ENCODE assay signal across 15 mouse cellular contexts in the genomic region with DNA sequence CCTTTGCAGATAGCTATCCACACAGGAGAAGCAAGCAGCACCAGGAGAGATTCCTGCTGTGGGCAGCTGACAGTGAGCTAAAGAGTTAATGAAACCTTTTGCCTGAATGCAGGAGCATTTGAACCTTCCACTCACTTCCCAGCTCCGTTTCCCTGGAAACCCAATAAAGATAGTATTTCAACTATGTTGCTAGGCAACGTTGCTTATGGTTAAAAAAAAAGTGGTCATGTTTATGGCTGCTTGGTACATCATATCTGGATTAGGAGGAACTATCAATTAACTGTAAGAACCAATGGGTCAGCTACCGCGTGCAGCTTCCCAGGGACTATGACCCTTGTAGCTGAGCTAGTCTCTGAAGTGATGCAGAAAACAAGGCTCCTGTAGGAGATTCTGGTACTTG. TPM values are rescaled to one million over a fixed set of nuclear protein-coding genes. Genes with fewer than 3 reads are reported as not detected.
DNase-seq lines count a peak whose midpoint lies in the region; ATAC-seq and TF ChIP-seq lines count a peak whose summit lies in the region.
"Had no signal": no experiment of that assay in that cellular context is flagged by ENCODE, and none has a peak within 500 bp of the region (broad histone marks: within the 10 kb centered on the region; RNA-seq: fewer than 3 reads in every experiment).

No protein-coding gene starts in this region.

- no peak overlapping the region for H3K4me3 ChIP-seq in forebrain, embryonic 14.5 days (ENCODE audit: low read depth, low read length)
- no peak overlapping the region for H3K4me3 ChIP-seq in limb, embryonic 13.5 days
- H3K4me3 ChIP-seq in heart, embryonic 12.5 days: no peak overlapping the region
- no peak overlapping the region for H3K4me3 ChIP-seq in heart, embryonic 10.5 days
- H3K4me3 ChIP-seq: liver, embryonic 15.5 days had no signal

- no peaks in the 10 kb centered on the region for H3K36me3 ChIP-seq in forebrain, embryonic 14.5 days (ENCODE audit: control insufficient read depth, insufficient read depth, low read length)
- H3K36me3 ChIP-seq in limb, embryonic 13.5 days: no peaks in the 10 kb centered on the region
- H3K36me3 ChIP-seq in heart, embryonic 12.5 days: no peaks in the 10 kb centered on the region
- H3K36me3 ChIP-seq in heart, embryonic 10.5 days: no peaks in the 10 kb centered on the region
- H3K36me3 ChIP-seq: liver, embryonic 15.5 days had no signal

- ATAC-seq in forebrain, embryonic 14.5 days: no peak
- ATAC-seq in limb, embryonic 13.5 days (ENCODE audit: low FRiP score, low read depth): no peak
- ATAC-seq in heart, embryonic 12.5 days (ENCODE audit: insufficient number of reproducible peaks, low FRiP score): no peak

- TF ChIP-seq CTCF in brain, embryonic 14.5 days (IDR thresholded peaks at IDR 0.05; ENCODE audit: borderline replicate concordance, extremely low read depth, insufficient read depth, insufficient read length): no peak

- no peak for TF ChIP-seq POLR2A in brain, embryonic 14.5 days (IDR thresholded peaks at IDR 0.05; ENCODE audit: borderline replicate concordance, extremely low read depth, insufficient read depth, insufficient read length, poor library complexity, severe bottlenecking)

- H3K4me1 ChIP-seq in forebrain, embryonic 14.5 days (ENCODE audit: control insufficient read depth, insufficient read depth, low read length): peaks cover 27% of the 10 kb centered on the region
- peaks cover 24% of the 10 kb centered on the region for H3K4me1 ChIP-seq in limb, embryonic 13.5 days
- H3K4me1 ChIP-seq in heart, embryonic 12.5 days (replicated peaks): peaks cover 5% of the 10 kb centered on the region; the same call in 1 of the 2 replicates
- peaks cover 17% of the 10 kb centered on the region; the same call in 1 of the 2 replicates for H3K4me1 ChIP-seq in heart, embryonic 10.5 days
- H3K4me1 ChIP-seq: liver, embryonic 15.5 days had no signal

- peak overlapping the region; percentile 44 for H3K27ac ChIP-seq in forebrain, embryonic 14.5 days (ENCODE audit: low read depth, low read length)
- H3K27ac ChIP-seq in limb, embryonic 13.5 days: peak overlapping the region; percentile 44; the same call in 1 of the 2 replicates
- no peak overlapping the region for H3K27ac ChIP-seq in heart, embryonic 12.5 days (ENCODE audit: poor library complexity, severe bottlenecking)
- no peak overlapping the region for H3K27ac ChIP-seq in heart, embryonic 10.5 days
- H3K27ac ChIP-seq: liver, embryonic 15.5 days had no signal

- DNase-seq in layer of hippocampus, postnatal 36 days: peak; percentile 21 to 29
- DNase-seq in layer of hippocampus, postnatal 25 days (ENCODE audit: extremely low spot score in 1 of 2, low spot score in 1 of 2): no peak
- peak; percentile 78 for DNase-seq in brain, embryonic 14.5 days (ENCODE audit: low read depth)
- peak; percentile 74 for DNase-seq in forebrain, embryonic 14.5 days (ENCODE audit: low spot score)
- no peak for DNase-seq in ovary, adult 18-20 months (ENCODE audit: low spot score)
- DNase-seq in heart, embryonic 10.5 days (ENCODE audit: low spot score): no peak
- DNase-seq: adrenal gland, postnatal 36 days; cerebellum, postnatal 10 days; heart, adult 11 months had no signal

- H3K27me3 ChIP-seq in forebrain, embryonic 14.5 days (replicated peaks; ENCODE audit: control insufficient read depth, insufficient read depth, low read length): no peaks in the 10 kb centered on the region
- H3K27me3 ChIP-seq in limb, embryonic 13.5 days: 0 out of 2 replicates have a peak, but pooled peaks cover 11% of the 10 kb centered on the region
- H3K27me3 ChIP-seq in heart, embryonic 12.5 days (replicated peaks): peaks cover 36% of the 10 kb centered on the region
- H3K27me3 ChIP-seq in heart, embryonic 10.5 days (ENCODE audit: insufficient read depth, poor library complexity, severe bottlenecking): peaks cover 40% of the 10 kb centered on the region

- WGBS in forebrain, embryonic 14.5 days: 42% methylated on average over 4 of the region's 4 CpGs
- 25% methylated on average over 4 of the region's 4 CpGs for WGBS in limb, embryonic 13.5 days
- WGBS in heart, embryonic 12.5 days: 59% methylated on average over 4 of the region's 4 CpGs
- WGBS in heart, embryonic 10.5 days: 59% methylated on average over 4 of the region's 4 CpGs

- no peak overlapping the region for H3K9ac ChIP-seq in forebrain, embryonic 14.5 days (ENCODE audit: low read length)
- H3K9ac ChIP-seq in limb, embryonic 13.5 days: no peak overlapping the region
- H3K9ac ChIP-seq in heart, embryonic 12.5 days: no peak overlapping the region
- H3K9ac ChIP-seq: liver, embryonic 15.5 days had no signal

- H3K9me3 ChIP-seq in forebrain, embryonic 14.5 days (replicated peaks; ENCODE audit: control insufficient read depth, low read length): no peaks in the 10 kb centered on the region
- H3K9me3 ChIP-seq in limb, embryonic 13.5 days: no peaks in the 10 kb centered on the region
- no peaks in the 10 kb centered on the region for H3K9me3 ChIP-seq in heart, embryonic 12.5 days (replicated peaks)
- no peaks in the 10 kb centered on the region for H3K9me3 ChIP-seq in heart, embryonic 10.5 days
- H3K9me3 ChIP-seq: liver, embryonic 15.5 days had no signal

- H3K4me2 ChIP-seq in forebrain, embryonic 14.5 days (ENCODE audit: low read length): 0 out of 2 replicates have a peak overlapping the region, but pooled peaks have one; percentile 1
- H3K4me2 ChIP-seq in limb, embryonic 13.5 days (replicated peaks): peak overlapping the region; percentile 41
- H3K4me2 ChIP-seq in heart, embryonic 12.5 days: no peak overlapping the region
- H3K4me2 ChIP-seq: liver, embryonic 15.5 days had no signal

RNA-seq across cellular contexts. Expression of gene Ttc4, which starts 22.1 kb away (rescaled TPM):
- 10 to 100 TPM; 50.1 to 50.3 TPM for total RNA-seq in layer of hippocampus, postnatal 36 days (2021)
- total RNA-seq in layer of hippocampus, postnatal 25 days (2021): 10 to 100 TPM; 40.1 to 47.6 TPM
- polyA plus RNA-seq in brain, embryonic 14.5 days (2012; rRNA removed): 177 and 273 TPM in 2 replicates
- 106 and 107 TPM in 2 replicates for polyA plus RNA-seq in forebrain, embryonic 14.5 days (2014; fragmentation: Nextera tagmentation; extraction: Ambion mirVana)
- 110 and 113 TPM in 2 replicates for polyA plus RNA-seq in limb, embryonic 13.5 days (2015; fragmentation: Nextera tagmentation; extraction: Ambion mirVana)
- 55.6 and 57.7 TPM in 2 replicates for polyA plus RNA-seq in heart, embryonic 12.5 days (2016; fragmentation: Nextera tagmentation; extraction: Ambion mirVana)
- 71.7 and 86.0 TPM in 2 replicates for polyA plus RNA-seq in heart, embryonic 10.5 days (2016; fragmentation: Nextera tagmentation; extraction: Ambion mirVana)

RNA-seq across cellular contexts. Expression of gene Mroh7, which starts 29.9 kb away (rescaled TPM):
- total RNA-seq in layer of hippocampus, postnatal 36 days (2021): 1 to 10 TPM; 2.8 to 2.9 TPM
- total RNA-seq in layer of hippocampus, postnatal 25 days (2021): 1 to 10 TPM; 2.0 to 2.4 TPM
- 1.3 and 1.8 TPM in 2 replicates for polyA plus RNA-seq in brain, embryonic 14.5 days (2012; rRNA removed)
- polyA plus RNA-seq in forebrain, embryonic 14.5 days (2014; fragmentation: Nextera tagmentation; extraction: Ambion mirVana): 0.09 and 0.18 TPM in 2 replicates
- 0.51 and 0.70 TPM in 2 replicates for polyA plus RNA-seq in limb, embryonic 13.5 days (2015; fragmentation: Nextera tagmentation; extraction: Ambion mirVana)
- 0.35 and 0.80 TPM in 2 replicates for polyA plus RNA-seq in heart, embryonic 12.5 days (2016; fragmentation: Nextera tagmentation; extraction: Ambion mirVana)
- polyA plus RNA-seq in heart, embryonic 10.5 days (2016; fragmentation: Nextera tagmentation; extraction: Ambion mirVana): 0.43 and 0.83 TPM in 2 replicates
- total RNA-seq: CH12.LX; neutrophil, adult 5-6 weeks had no signal

RNA-seq across cellular contexts. Expression of gene Fam151a, which starts 32.9 kb away (rescaled TPM):
- not detected for total RNA-seq in layer of hippocampus, postnatal 36 days (2021)
- not detected for total RNA-seq in layer of hippocampus, postnatal 25 days (2021)
- not detected in 2 replicates for polyA plus RNA-seq in brain, embryonic 14.5 days (2012; rRNA removed)
- not detected in 2 replicates for polyA plus RNA-seq in forebrain, embryonic 14.5 days (2014; fragmentation: Nextera tagmentation; extraction: Ambion mirVana)
- 0.26 and 0.28 TPM in 2 replicates for polyA plus RNA-seq in limb, embryonic 13.5 days (2015; fragmentation: Nextera tagmentation; extraction: Ambion mirVana)
- polyA plus RNA-seq in heart, embryonic 12.5 days (2016; fragmentation: Nextera tagmentation; extraction: Ambion mirVana): 0.13 TPM in 1 of 2 replicates, not detected in the other
- polyA plus RNA-seq in heart, embryonic 10.5 days (2016; fragmentation: Nextera tagmentation; extraction: Ambion mirVana): 0.23 and 0.33 TPM in 2 replicates
- total RNA-seq: layer of hippocampus, adult 18-20 months; neutrophil, adult 5-6 weeks had no signal
- polyA plus RNA-seq: liver, embryonic 15.5 days had no signal

RNA-seq across cellular contexts. Expression of gene Pars2, which starts 49.9 kb away (rescaled TPM):
- total RNA-seq in layer of hippocampus, postnatal 36 days (2021): 1 to 10 TPM; 5.3 to 7.1 TPM
- total RNA-seq in layer of hippocampus, postnatal 25 days (2021): 1 to 10 TPM; 6.2 to 6.4 TPM
- polyA plus RNA-seq in brain, embryonic 14.5 days (2012; rRNA removed): 9.9 and 13.7 TPM in 2 replicates
- polyA plus RNA-seq in forebrain, embryonic 14.5 days (2014; fragmentation: Nextera tagmentation; extraction: Ambion mirVana): 11.7 and 12.7 TPM in 2 replicates
- polyA plus RNA-seq in limb, embryonic 13.5 days (2015; fragmentation: Nextera tagmentation; extraction: Ambion mirVana): 13.6 and 15.6 TPM in 2 replicates
- polyA plus RNA-seq in heart, embryonic 12.5 days (2016; fragmentation: Nextera tagmentation; extraction: Ambion mirVana): 12.3 and 13.6 TPM in 2 replicates
- 14.9 and 16.9 TPM in 2 replicates for polyA plus RNA-seq in heart, embryonic 10.5 days (2016; fragmentation: Nextera tagmentation; extraction: Ambion mirVana)

Comparison
In these comparisons a context has a peak if more than half of its experiments do, and no peak if none do; other contexts are left out.
1. DNase-seq: peak in layer of hippocampus, postnatal 36 days (2 of 2), brain, embryonic 14.5 days (single experiment) and forebrain, embryonic 14.5 days (single experiment); none in layer of hippocampus, postnatal 25 days (0 of 2), ovary, adult 18-20 months (single experiment) and heart, embryonic 10.5 days (single experiment).
2. H3K27ac ChIP-seq: peak in forebrain, embryonic 14.5 days (single experiment) and limb, embryonic 13.5 days (single experiment); none in heart, embryonic 12.5 days (single experiment) and heart, embryonic 10.5 days (single experiment).